Mouse (Mus musculus) liver, adult 2 months (tissue): Measurements from ENCODE around the gene Nfat5. TPM values are rescaled to one million over a fixed set of nuclear protein-coding genes. Genes with fewer than 3 reads are reported as not detected.

Source experiments
- DNase-seq: peaks from one replicate; pipeline ENCODE4 v3.0.0-alpha.2; 2011; ENCODE audit warnings: low read depth, low spot score; ENCODE audit errors: extremely low read depth
- H3K27ac ChIP-seq: fragments of 200-500 bp; replicated peaks from 2 replicates; pipeline ENCODE4 v1.5.1; 2012; ENCODE audit warnings: low read depth, mild to moderate bottlenecking, control low read depth, inconsistent platforms, low read length; ENCODE audit not compliant: insufficient read depth
- H3K27me3 ChIP-seq: fragments of 200-500 bp; 2 replicates; pipeline ENCODE4 v1.6.1; 2012; ENCODE audit warnings: mild to moderate bottlenecking, moderate library complexity, low read length, inconsistent platforms; ENCODE audit not compliant: control insufficient read depth, insufficient read depth
- H3K36me3 ChIP-seq: fragments of 200-500 bp; 2 replicates; pipeline ENCODE4 v1.6.1; 2012; ENCODE audit warnings: low read length, inconsistent platforms; ENCODE audit not compliant: control insufficient read depth, insufficient read depth
- H3K4me1 ChIP-seq: fragments of 200-500 bp; 2 replicates; pipeline ENCODE4 v1.6.1; 2011; ENCODE audit warnings: low read length; ENCODE audit not compliant: control insufficient read depth, insufficient read depth
- H3K4me3 ChIP-seq: fragments of 200-500 bp; 2 replicates; pipeline ENCODE4 v1.5.1; 2011; ENCODE audit warnings: low read depth, mild to moderate bottlenecking, control low read depth, low read length, moderate library complexity; ENCODE audit not compliant: insufficient read depth
- H3K79me2 ChIP-seq: fragments of 200-500 bp; 2 replicates; pipeline ENCODE4 v1.6.1; 2012; ENCODE audit warnings: inconsistent platforms, mild to moderate bottlenecking, low read length, moderate library complexity; ENCODE audit not compliant: control insufficient read depth, insufficient read depth
- H3K9ac ChIP-seq: fragments of 200-500 bp; 2 replicates; pipeline ENCODE4 v1.6.1; 2012; ENCODE audit warnings: low read depth, mild to moderate bottlenecking, control low read depth, inconsistent platforms, low read length
- CTCF ChIP-seq: fragments of 200-500 bp; IDR thresholded peaks from 2 replicates; pipeline ENCODE4 v1.5.1; 2011; ENCODE audit warnings: low read depth, low read length, control low read depth
- POLR2A ChIP-seq: fragments of 200-500 bp; IDR thresholded peaks from 2 replicates; pipeline ENCODE4 v1.6.1; 2011; ENCODE audit warnings: low read length, control low read depth; ENCODE audit not compliant: insufficient read depth; ENCODE audit errors: extremely low read depth
- WGBS: fragments of 180-500 bp; shearing (Covaris S2); methylation state at CpG from one replicate; pipeline ENCODE4 v1.1.7; 2018; 5-methylcytosine and 5-hydroxymethylcytosine counted together
- polyA plus RNA-seq: library from polyadenylated mRNA; depleted of rRNA; stranded (reverse); fragments of >200 nt; gene quantifications from 2 replicates; pipeline ENCODE4 v1.2.3, GENCODE M21; 2012
- total RNA-seq: library from RNA; depleted of rRNA; stranded (reverse); fragments of >200 nt; gene quantifications from 2 replicates; pipeline ENCODE4 v1.2.3, GENCODE M21; 2014

Gene Nfat5
- total and polyA plus RNA-seq, 2 experiments, result 9.4 to 9.7 TPM

GRCm38 (mm10) chr8:107268501-107268900, 24.8 kb upstream of the Nfat5 start:
- Histone ChIP-seq H3K79me2 (no peaks in the 10 kb centered on the region), H3K4me1 (no peaks in the 10 kb centered on the region), H3K36me3 (no peaks in the 10 kb centered on the region), H3K4me3 (no peak overlapping the region), H3K27me3 (no peaks in the 10 kb centered on the region), H3K9ac (no peak overlapping the region), H3K27ac (no peak overlapping the region)
- no peak for DNase-seq
- WGBS, result 82% methylated on average over 9 of the region's 9 CpGs
- TF ChIP-seq CTCF (no peak), POLR2A (no peak)

GRCm38 (mm10) chr8:107269191-107269590, 24.1 kb upstream of the Nfat5 start:
- H3K9ac ChIP-seq, result no peak overlapping the region
- no peak for DNase-seq
- no peaks in the 10 kb centered on the region for H3K36me3 ChIP-seq
- H3K27ac ChIP-seq, result no peak overlapping the region
- no peaks in the 10 kb centered on the region for H3K4me1 ChIP-seq
- no peak for TF ChIP-seq CTCF
- no peak for TF ChIP-seq POLR2A
- no peaks in the 10 kb centered on the region for H3K79me2 ChIP-seq
- H3K4me3 ChIP-seq, result no peak overlapping the region
- H3K27me3 ChIP-seq, result no peaks in the 10 kb centered on the region

- Histone ChIP-seq H3K9ac (no peak overlapping the region), H3K79me2 (no peaks in the 10 kb centered on the region), H3K27ac (no peak overlapping the region), H3K4me3 (no peak overlapping the region), H3K36me3 (no peaks in the 10 kb centered on the region), H3K27me3 (no peaks in the 10 kb centered on the region), H3K4me1 (no peaks in the 10 kb centered on the region)
- no peak for DNase-seq
- 53% methylated on average over 3 of the region's 3 CpGs for WGBS
- TF ChIP-seq CTCF (no peak), POLR2A (no peak)
Measured at GRCm38 (mm10) chr8:107269617-107270139, 23.6 kb upstream of the Nfat5 start.

- H3K27me3 ChIP-seq, result no peaks in the 10 kb centered on the region
- H3K79me2 ChIP-seq, result no peaks in the 10 kb centered on the region
- 82% methylated on average over 4 of the region's 4 CpGs for WGBS
- no peaks in the 10 kb centered on the region for H3K4me1 ChIP-seq
- H3K4me3 ChIP-seq, result no peak overlapping the region
- no peak for TF ChIP-seq POLR2A
- no peak for TF ChIP-seq CTCF
- H3K36me3 ChIP-seq, result no peaks in the 10 kb centered on the region
- DNase-seq, result no peak
- no peak overlapping the region for H3K27ac ChIP-seq
- H3K9ac ChIP-seq, result no peak overlapping the region
Measured at GRCm38 (mm10) chr8:107270287-107270686, 23.0 kb upstream of the Nfat5 start.

GRCm38 (mm10) chr8:107270751-107271150, 22.5 kb upstream of the Nfat5 start:
- WGBS, result 73% methylated on average over 11 of the region's 11 CpGs
- no peaks in the 10 kb centered on the region for H3K36me3 ChIP-seq
- TF ChIP-seq CTCF (no peak), POLR2A (no peak)
- no peak overlapping the region for H3K9ac ChIP-seq
- H3K79me2 ChIP-seq, result no peaks in the 10 kb centered on the region
- H3K27ac ChIP-seq, result no peak overlapping the region
- no peak overlapping the region for H3K4me3 ChIP-seq
- DNase-seq, result no peak
- H3K27me3 ChIP-seq, result no peaks in the 10 kb centered on the region
- H3K4me1 ChIP-seq, result no peaks in the 10 kb centered on the region

- H3K4me3 ChIP-seq, result no peak overlapping the region
- TF ChIP-seq CTCF (no peak), POLR2A (no peak)
- no peaks in the 10 kb centered on the region for H3K27me3 ChIP-seq
- H3K36me3 ChIP-seq, result no peaks in the 10 kb centered on the region
- H3K9ac ChIP-seq, result no peak overlapping the region
- DNase-seq, result no peak
- WGBS, result 68% methylated on average over 5 of the region's 5 CpGs
- H3K27ac ChIP-seq, result no peak overlapping the region
- no peaks in the 10 kb centered on the region for H3K4me1 ChIP-seq
- no peaks in the 10 kb centered on the region for H3K79me2 ChIP-seq
Measured at GRCm38 (mm10) chr8:107277323-107277883, 15.9 kb upstream of the Nfat5 start.
